Mouse (Mus musculus) embryonic facial prominence, embryonic 13.5 days (tissue): Measurements from ENCODE around the gene Hist1h2bf. TPM values are rescaled to one million over a fixed set of nuclear protein-coding genes. Genes with fewer than 3 reads are reported as not detected.
A peak's percentile ranks its signal among the peaks of the same experiment; 100 is the strongest.
"Not testable (repeated sequence)": the region's sequence is repeated elsewhere in the genome, so short reads cannot be mapped to it uniquely, and the experiment has no call there.

Experiments
- ATAC-seq: fragments of 200-750 bp; cut with Nextera tagmentation; 2 replicates; pipeline ENCODE4 v1.8.0; 2017; ENCODE audit warnings: low read depth; ENCODE audit not compliant: insufficient number of reproducible peaks, insufficient read depth, low FRiP score, low TSS enrichment
- H3K27ac ChIP-seq: fragments of 300-500 bp; sonication (generic); 2 replicates; pipeline ENCODE4 v1.5.1; 2015; ENCODE audit warnings: moderate library complexity, mild to moderate bottlenecking, inconsistent platforms
- H3K27me3 ChIP-seq: fragments of 300-500 bp; sonication (generic); 2 replicates; pipeline ENCODE4 v1.6.1; 2015; ENCODE audit warnings: mild to moderate bottlenecking, inconsistent platforms
- H3K36me3 ChIP-seq: fragments of 300-500 bp; sonication (generic); 2 replicates; pipeline ENCODE4 v1.6.1; 2015; ENCODE audit warnings: mild to moderate bottlenecking, inconsistent platforms
- H3K4me1 ChIP-seq: fragments of 300-500 bp; sonication (generic); 2 replicates; pipeline ENCODE4 v1.6.1; 2015; ENCODE audit warnings: inconsistent platforms
- H3K4me2 ChIP-seq: fragments of 300-500 bp; sonication (generic); 2 replicates; pipeline ENCODE4 v1.6.1; 2015; ENCODE audit warnings: moderate library complexity, mild to moderate bottlenecking, inconsistent platforms
- H3K4me3 ChIP-seq: fragments of 300-500 bp; sonication (generic); 2 replicates; pipeline ENCODE4 v1.5.1; 2015; ENCODE audit warnings: mild to moderate bottlenecking, inconsistent platforms
- H3K9ac ChIP-seq: fragments of 300-500 bp; sonication (generic); 2 replicates; pipeline ENCODE4 v1.6.1; 2015; ENCODE audit warnings: mild to moderate bottlenecking, inconsistent platforms
- H3K9me3 ChIP-seq: fragments of 300-500 bp; sonication (generic); 2 replicates; pipeline ENCODE4 v1.6.1; 2016; ENCODE audit warnings: inconsistent platforms
- WGBS: fragments of 180-500 bp; shearing (Covaris S2); methylation state at CpG from one replicate; pipeline ENCODE4 v1.1.7; 2015; ENCODE audit warnings: mixed read lengths; 5-methylcytosine and 5-hydroxymethylcytosine counted together
- polyA plus RNA-seq: library from polyadenylated mRNA; unstranded; fragments of >200 nt; fragmentation: Nextera tagmentation; extraction: Ambion mirVana; gene quantifications from 2 replicates; pipeline ENCODE4 v1.2.1, GENCODE M21; 2015

The Hist1h2bf gene
- polyA plus RNA-seq, 1 experiment from 2014 or later, result 13.4 TPM

DNA sequence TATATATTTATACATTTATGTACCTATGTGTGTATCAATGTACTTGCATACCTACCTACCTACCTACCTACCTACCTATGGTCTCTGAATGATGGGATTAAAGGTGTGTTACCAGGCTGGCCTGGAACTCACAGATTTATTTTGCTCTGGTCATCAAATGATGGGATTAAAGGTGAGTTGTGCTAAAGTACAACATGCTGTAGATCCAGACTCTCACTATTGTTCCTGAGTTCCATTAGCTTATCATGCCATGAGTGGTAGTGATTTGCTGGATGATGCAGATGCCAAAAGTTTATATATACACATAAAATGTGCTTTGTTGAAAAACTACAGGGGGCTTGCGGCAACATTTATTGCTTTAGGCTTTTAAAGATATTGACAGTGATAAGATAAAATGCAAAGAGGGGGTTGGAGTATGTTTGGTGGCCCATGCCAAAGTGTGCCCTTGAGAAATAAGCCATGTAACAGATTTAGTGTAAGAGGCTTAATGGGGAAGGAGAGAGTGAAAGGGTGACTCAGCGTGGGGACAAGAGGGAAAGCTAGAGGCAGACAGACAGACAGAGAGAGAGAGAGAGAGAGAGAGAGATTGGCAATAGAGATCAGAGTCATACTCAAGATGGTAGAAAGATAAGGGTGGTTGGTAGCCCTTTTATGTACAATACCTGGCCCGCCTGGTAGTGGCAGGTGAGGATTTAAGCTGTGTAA, 36.8 kb downstream of the Hist1h2bf start:
- H3K4me1 ChIP-seq, result peaks cover 30% of the 10 kb centered on the region
- ATAC-seq, result no peak
- peak overlapping the region; percentile 54; the same call in 1 of the 2 replicates for H3K9ac ChIP-seq
- peak overlapping the region; percentile 60 for H3K27ac ChIP-seq
- WGBS, result 74% methylated on average over 3 of the region's 3 CpGs
- peak overlapping the region; percentile 54 for H3K4me3 ChIP-seq
- H3K9me3 ChIP-seq, result no peaks in the 10 kb centered on the region
- H3K4me2 ChIP-seq, result peak overlapping the region; percentile 66
- no peaks in the 10 kb centered on the region for H3K36me3 ChIP-seq
- H3K27me3 ChIP-seq, result no peaks in the 10 kb centered on the region

DNA sequence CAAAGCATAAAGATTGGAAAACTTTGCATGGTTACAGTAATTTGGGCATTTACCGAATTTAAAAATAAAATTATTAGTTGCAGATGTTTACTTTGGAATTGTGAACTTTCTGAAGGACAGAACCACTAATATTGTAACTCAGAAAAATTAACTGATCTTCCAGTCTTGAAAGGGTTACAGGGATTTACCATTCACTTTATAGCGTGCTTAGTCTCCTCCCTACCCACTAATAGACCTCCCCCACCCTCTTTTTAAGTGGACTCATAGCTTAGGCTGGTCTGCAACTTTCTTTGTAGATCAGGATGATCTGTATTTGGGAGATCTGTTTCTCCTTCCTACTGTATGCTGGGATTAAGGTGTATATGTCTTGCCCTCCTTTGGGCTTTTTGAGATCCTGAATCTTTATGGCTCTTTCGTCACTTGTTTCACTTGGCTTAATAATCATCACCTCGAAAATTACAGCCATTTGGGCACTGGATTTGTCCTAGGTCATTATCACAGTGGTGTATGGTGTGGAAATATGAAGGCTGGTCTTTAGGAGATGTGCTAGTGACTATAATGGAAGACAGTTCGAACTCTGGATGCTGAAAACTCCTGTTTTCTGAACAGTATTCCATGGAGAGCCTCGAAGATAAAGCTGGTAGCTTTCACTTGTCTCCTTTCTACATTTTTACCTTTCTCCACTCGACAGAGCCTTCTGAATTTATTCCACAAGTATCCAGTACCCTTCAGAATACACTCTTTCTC, 37.7 kb downstream of the Hist1h2bf start:
- H3K9ac ChIP-seq, result peak overlapping the region; percentile 66
- 16% methylated on average over 7 of the region's 7 CpGs for WGBS
- peak overlapping the region; percentile 54 for H3K4me3 ChIP-seq
- ATAC-seq, result no peak
- no peaks in the 10 kb centered on the region for H3K27me3 ChIP-seq
- H3K4me2 ChIP-seq, result peak overlapping the region; percentile 66
- H3K9me3 ChIP-seq, result no peaks in the 10 kb centered on the region
- H3K27ac ChIP-seq, result peak overlapping the region; percentile 97
- no peaks in the 10 kb centered on the region for H3K36me3 ChIP-seq
- H3K4me1 ChIP-seq, result peaks cover 32% of the 10 kb centered on the region

GRCm38 (mm10) chr13:23535137-23536075, 38.6 kb downstream of the Hist1h2bf start, which contains the start of gene Hist1h3g:
Gene Hist1h3g, plus strand, starts transcription at chr13:23535422.
- Histone ChIP-seq H3K4me1 (peaks cover 32% of the 10 kb centered on the region), H3K9ac (peak within 1 kb of the TSS; percentile 75), H3K4me2 (peak within 1 kb of the TSS; percentile 66), H3K27ac (peak within 1 kb of the TSS; percentile 97), H3K4me3 (peak within 1 kb of the TSS; percentile 54)
- H3K36me3 ChIP-seq, H3K9me3 ChIP-seq, H3K27me3 ChIP-seq: not testable (repeated sequence)
- ATAC-seq, result peak; percentile 90
- WGBS, result under 1% methylated on average over 34 of the region's 62 CpGs

GRCm38 (mm10) chr13:23534368-23535131, 39.4 kb downstream of the Hist1h2bf start:
- no peak for ATAC-seq
- WGBS, result under 1% methylated on average over 15 of the region's 15 CpGs

DNA sequence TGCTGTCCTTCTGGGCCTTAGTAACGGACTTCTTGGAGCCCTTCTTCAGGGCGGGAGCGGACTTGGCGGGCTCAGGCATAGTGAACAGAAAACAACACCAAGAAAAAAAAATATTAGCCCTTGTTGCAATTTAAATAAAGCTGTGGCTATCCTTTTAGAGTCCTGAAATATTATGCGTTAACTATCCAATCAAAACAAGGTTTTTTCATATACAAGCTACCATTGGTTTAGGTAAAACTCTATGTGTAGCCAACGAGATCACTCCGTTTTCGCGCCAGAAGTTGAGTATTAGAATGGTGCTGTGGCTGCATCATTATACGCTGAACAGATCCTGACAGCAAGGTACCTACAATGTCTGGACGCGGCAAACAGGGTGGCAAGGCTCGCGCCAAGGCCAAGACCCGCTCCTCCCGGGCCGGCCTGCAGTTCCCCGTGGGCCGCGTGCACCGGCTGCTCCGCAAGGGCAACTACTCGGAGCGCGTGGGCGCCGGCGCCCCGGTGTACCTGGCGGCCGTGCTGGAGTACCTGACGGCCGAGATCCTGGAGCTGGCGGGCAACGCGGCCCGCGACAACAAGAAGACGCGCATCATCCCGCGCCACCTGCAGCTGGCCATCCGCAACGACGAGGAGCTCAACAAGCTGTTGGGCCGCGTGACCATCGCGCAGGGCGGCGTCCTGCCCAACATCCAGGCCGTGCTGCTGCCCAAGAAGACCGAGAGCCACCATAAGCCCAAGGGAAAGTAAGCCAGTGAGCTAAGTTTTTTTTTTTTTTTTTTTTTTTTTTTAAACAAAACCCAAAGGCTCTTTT, 40.2 kb downstream of the Hist1h2bf start, which contains the start of gene Hist1h2af:
Gene Hist1h2af (plus strand): TSS at position 347 of the 808 bp plus-strand sequence.
- H3K27ac ChIP-seq, result peak within 1 kb of the TSS; percentile 97
- H3K36me3 ChIP-seq, H3K27me3 ChIP-seq, H3K9me3 ChIP-seq: not testable (repeated sequence)
- H3K4me2 ChIP-seq, result peak within 1 kb of the TSS; percentile 66
- H3K4me3 ChIP-seq, result peak within 1 kb of the TSS; percentile 54
- peaks cover 36% of the 10 kb centered on the region for H3K4me1 ChIP-seq
- ATAC-seq, result peak; percentile 43
- WGBS, result under 1% methylated on average over 28 of the region's 53 CpGs
- peak within 1 kb of the TSS; percentile 84 for H3K9ac ChIP-seq

More at GRCm38 (mm10) chr13:23534368-23535131, 39.4 kb downstream of the Hist1h2bf start:
- Histone ChIP-seq H3K4me1 (peaks cover 32% of the 10 kb centered on the region), H3K4me3 (peak overlapping the region; percentile 54), H3K36me3 (no peaks in the 10 kb centered on the region), H3K9me3 (no peaks in the 10 kb centered on the region), H3K4me2 (peak overlapping the region; percentile 66), H3K9ac (peak overlapping the region; percentile 75), H3K27ac (peak overlapping the region; percentile 97), H3K27me3 (no peaks in the 10 kb centered on the region)

GRCm38 (mm10) chr13:23532262-23533075, 41.5 kb downstream of the Hist1h2bf start:
- ATAC-seq, result no peak
- Histone ChIP-seq H3K27me3 (no peaks in the 10 kb centered on the region), H3K4me2 (peak overlapping the region; percentile 66), H3K4me1 (peaks cover 37% of the 10 kb centered on the region), H3K36me3 (no peaks in the 10 kb centered on the region), H3K4me3 (peak overlapping the region; percentile 54), H3K27ac (peak overlapping the region; percentile 97), H3K9me3 (no peaks in the 10 kb centered on the region), H3K9ac (peak overlapping the region; percentile 84)
- 19% methylated on average over 9 of the region's 9 CpGs for WGBS

DNA sequence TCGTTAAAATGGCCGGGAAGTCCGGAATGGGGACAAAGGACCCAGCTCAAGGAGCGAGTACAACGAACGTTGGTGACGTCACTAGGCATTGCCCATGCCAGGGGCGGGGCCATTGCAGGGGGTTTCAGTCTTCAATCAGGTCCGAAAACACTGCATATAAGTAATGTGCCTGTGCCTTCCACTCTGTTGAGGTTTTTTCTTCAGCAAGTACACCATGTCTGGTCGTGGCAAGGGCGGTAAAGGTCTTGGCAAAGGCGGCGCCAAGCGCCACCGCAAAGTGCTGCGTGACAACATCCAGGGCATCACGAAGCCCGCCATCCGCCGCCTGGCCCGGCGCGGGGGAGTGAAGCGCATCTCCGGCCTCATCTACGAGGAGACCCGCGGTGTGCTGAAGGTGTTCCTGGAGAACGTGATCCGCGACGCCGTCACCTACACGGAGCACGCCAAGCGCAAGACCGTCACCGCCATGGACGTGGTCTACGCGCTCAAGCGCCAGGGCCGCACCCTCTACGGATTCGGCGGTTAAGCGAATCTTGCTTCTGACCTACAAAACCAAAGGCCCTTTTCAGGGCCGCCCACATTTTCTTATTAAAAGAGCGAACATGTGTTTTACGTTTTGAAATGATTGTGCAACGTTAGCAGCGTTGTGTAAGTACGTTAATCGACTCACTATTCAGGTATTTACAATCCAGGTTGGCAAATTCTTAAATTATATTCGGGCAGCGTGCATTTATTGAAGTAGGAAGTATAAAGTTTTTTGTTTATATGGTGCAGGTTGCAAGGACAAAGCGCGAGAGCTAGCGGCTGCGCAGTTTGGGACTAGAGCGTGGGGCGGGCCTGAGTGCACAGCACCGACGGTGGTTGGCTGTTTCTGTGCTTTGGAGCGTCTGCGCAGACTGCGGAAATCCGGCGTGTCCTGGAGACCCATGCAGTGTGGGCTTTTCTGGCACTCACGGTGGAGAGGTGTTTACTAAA, 42.8 kb downstream of the Hist1h2bf start, which contains the start of gene Hist1h4h:
Gene Hist1h4h (plus strand): TSS at position 150 of the 975 bp plus-strand sequence.
- ATAC-seq, result peak; percentile 82
- under 1% methylated on average over 60 of the region's 70 CpGs for WGBS
- Histone ChIP-seq H3K4me1 (peaks cover 25% of the 10 kb centered on the region), H3K27ac (peak within 1 kb of the TSS; percentile 97), H3K4me3 (peak within 1 kb of the TSS; percentile 54), H3K9me3 (no peaks in the 10 kb centered on the region), H3K27me3 (no peaks in the 10 kb centered on the region), H3K36me3 (no peaks in the 10 kb centered on the region), H3K4me2 (peak within 1 kb of the TSS; percentile 66), H3K9ac (peak within 1 kb of the TSS; percentile 84)

GRCm38 (mm10) chr13:23530181-23530900, 43.7 kb downstream of the Hist1h2bf start:
- Histone ChIP-seq H3K27ac (peak overlapping the region; percentile 97), H3K36me3 (no peaks in the 10 kb centered on the region), H3K27me3 (no peaks in the 10 kb centered on the region), H3K4me1 (peaks cover 24% of the 10 kb centered on the region), H3K9ac (peak overlapping the region; percentile 84), H3K9me3 (no peaks in the 10 kb centered on the region), H3K4me3 (peak overlapping the region; percentile 54), H3K4me2 (peak overlapping the region; percentile 66)
- under 1% methylated on average over 20 of the region's 20 CpGs for WGBS
- no peak for ATAC-seq
